Mouse (Mus musculus) MEL (cell line): ENCODE results near the gene Elk3.

Source experiments
- CTCF ChIP-seq, 3 experiments: IDR thresholded peaks in 2 of 3; conservative IDR thresholded peaks in 1 of 3; 2 replicates each; pipeline ENCODE4 v1.5.1; 2011 to 2012; ENCODE audit warnings: low read length in 3 of 3, low read depth in 2 of 3, mild to moderate bottlenecking in 2 of 3, improper control_type of control experiment in 1 of 3, inconsistent platforms in 1 of 3, mixed read lengths in 1 of 3, moderate library complexity in 1 of 3; ENCODE audit not compliant: control insufficient read depth in 1 of 3, insufficient read depth in 1 of 3, poor library complexity in 1 of 3, severe bottlenecking in 1 of 3
- SMC3 ChIP-seq: IDR thresholded peaks from 2 replicates; pipeline ENCODE4 v1.6.1; 2011; ENCODE audit warnings: low read depth, low read length, improper control_type of control experiment
- ZMIZ1 ChIP-seq: IDR thresholded peaks from 2 replicates; pipeline ENCODE4 v1.6.1; 2012; ENCODE audit warnings: low read depth, mild to moderate bottlenecking, inconsistent platforms, low read length, improper control_type of control experiment, moderate library complexity

DNA sequence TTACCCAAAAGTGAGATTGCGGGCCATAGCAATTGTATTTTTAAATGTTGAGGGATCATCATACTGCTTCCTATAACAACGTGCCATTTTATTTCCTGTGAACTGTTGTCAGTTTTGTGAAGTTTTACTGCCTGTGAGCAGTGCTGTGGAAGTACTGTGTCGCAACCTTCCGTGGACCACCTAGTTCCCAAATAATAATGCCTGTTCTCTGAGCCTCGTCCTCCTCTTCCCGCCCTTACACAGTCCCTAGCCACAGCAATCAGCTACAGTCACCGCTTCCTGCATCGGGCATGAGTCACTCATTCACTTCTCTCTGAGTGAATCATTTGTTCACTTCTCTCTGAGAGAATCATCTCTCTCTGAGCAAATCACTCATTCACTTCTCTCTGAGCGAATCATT lies 76.2 kb downstream of the Elk3 start:
- TF ChIP-seq ZMIZ1 (no peak), SMC3 (no peak), CTCF (IDR thresholded peaks at IDR 0.05 in 2 of 3, conservative IDR thresholded peaks at IDR 0.05 in 1 of 3; ENCODE audit: control insufficient read depth in 1 of 3, insufficient read depth in 1 of 3, low read depth in 2 of 3, low read length in 3 of 3, poor library complexity in 1 of 3, severe bottlenecking in 1 of 3) (no peak)
